Mouse (Mus musculus): ENCODE results near the gene Srrt.

Gene Srrt

DNA sequence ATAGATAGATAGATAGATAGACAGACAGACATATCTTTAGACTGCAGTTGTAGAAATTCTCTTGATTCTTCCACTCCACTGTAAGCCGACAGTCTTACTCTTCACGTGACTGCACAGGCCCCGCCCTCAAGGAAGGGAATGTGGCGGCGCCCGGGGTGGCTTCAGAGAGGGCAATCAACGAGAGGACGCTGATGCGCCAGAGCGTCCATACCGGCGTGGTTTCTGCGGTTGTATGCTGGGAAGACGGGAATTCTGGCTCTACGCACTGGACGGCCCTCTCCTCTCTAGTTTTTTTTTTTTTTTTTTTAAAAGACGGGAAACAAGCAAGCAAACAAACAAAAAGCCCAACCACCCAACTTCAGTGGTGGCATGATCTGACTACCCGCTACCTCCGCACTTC lies 30.8 kb upstream of the Srrt start:
- DNase-seq (ENCODE audit: low read depth, low spot score) = peak; percentile 88

GRCm38 (mm10) chr5:137337190-137337589 lies 29.7 kb upstream of the Srrt start:
- DNase-seq (ENCODE audit: low read depth, low spot score) = no peak

DNA sequence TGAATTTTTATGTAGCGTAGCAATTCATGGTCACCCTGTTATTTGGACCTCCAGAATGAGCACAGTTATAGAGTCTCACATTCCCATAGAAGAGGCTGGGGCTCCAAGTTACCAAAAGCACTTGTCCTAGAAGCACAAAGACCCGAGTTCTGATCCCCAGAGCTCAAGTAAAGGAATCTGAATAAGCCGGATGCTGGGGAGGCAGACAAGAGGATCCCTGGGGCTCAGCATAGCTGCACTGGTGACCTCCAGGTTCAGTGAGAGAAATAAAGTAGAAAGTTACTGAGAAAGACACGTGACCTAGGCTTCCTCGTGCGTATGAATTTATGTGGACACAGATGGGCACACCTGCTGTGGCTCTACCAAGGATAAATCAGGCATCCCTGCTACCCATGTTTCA lies 27.6 kb upstream of the Srrt start:
- no peak for DNase-seq (ENCODE audit: low read depth, low spot score)

DNA sequence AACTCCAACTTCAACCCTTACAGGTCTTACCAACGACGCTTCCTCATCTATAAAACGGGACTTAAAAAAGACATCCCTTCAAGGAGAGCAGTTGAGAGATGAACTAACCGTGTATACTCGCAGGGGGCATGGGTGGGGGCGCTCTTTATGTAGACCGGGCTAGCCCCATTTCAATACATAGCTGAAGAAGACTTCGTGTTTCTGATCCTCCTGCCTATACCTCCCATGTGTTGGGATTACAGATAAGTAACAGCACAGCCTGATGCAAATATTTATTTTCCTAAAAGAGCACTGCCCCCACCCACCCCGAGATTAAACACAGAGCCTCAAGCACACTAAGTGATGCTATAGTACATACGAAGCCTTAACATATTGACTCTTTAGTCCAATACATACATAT lies 26.8 kb upstream of the Srrt start:
- no peak for DNase-seq (ENCODE audit: low read depth, low spot score)

- peak; percentile 82 for DNase-seq (ENCODE audit: low read depth, low spot score)
These were observed 26.2 kb upstream of the Srrt start, which contains the start of gene Slc12a9 for GRCm38 (mm10) chr5:137333512-137334174. Gene Slc12a9 (minus strand): TSS chr5:137333597.

DNA sequence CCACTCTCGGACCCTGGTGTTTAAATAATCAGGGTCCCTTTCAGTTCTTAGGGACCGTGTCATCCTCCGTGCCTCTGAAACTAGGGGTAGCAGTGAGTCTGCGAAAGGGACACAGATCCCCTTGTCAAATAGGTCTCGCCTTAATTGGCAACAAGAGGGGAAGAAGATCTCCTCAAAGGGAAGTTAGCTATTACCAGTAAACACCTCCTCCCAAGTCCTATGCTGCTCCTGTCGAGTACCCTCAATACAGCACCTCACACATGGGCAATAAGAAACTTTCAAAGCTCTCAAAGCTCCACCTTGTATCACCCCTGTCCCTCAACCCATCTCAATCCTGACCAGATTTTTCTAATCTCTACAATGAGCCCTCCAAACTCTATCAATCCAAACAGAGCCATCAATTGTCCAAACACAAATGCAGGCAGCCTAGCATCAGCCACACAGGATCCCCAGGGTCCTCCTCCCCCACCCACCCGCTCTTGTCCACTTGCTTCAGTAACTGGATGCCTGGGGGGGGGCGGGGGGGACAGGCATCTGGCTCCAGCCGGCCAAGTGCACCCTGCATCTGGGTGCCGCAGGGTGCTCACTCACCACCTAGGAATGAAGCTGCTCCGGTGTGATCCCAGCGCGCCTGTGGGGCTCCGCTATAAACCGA lies 25.5 kb upstream of the Srrt start:
- no peak for DNase-seq (ENCODE audit: low read depth, low spot score)

- no peak for DNase-seq (ENCODE audit: low read depth, low spot score)
These were observed 23.4 kb upstream of the Srrt start for GRCm38 (mm10) chr5:137330910-137331309.

- DNase-seq (ENCODE audit: low read depth, low spot score) = no peak
These were observed 13.5 kb upstream of the Srrt start for GRCm38 (mm10) chr5:137320996-137321395.

- no peak for DNase-seq (ENCODE audit: low read depth, low spot score)
These were observed 11.1 kb upstream of the Srrt start for GRCm38 (mm10) chr5:137318570-137318969.

- no peak for DNase-seq (ENCODE audit: low read depth, low spot score)
These were observed 9.9 kb upstream of the Srrt start for GRCm38 (mm10) chr5:137317361-137317760.

GRCm38 (mm10) chr5:137315084-137315903 lies 7.8 kb upstream of the Srrt start:
- no peak for DNase-seq (ENCODE audit: low read depth, low spot score)

DNA sequence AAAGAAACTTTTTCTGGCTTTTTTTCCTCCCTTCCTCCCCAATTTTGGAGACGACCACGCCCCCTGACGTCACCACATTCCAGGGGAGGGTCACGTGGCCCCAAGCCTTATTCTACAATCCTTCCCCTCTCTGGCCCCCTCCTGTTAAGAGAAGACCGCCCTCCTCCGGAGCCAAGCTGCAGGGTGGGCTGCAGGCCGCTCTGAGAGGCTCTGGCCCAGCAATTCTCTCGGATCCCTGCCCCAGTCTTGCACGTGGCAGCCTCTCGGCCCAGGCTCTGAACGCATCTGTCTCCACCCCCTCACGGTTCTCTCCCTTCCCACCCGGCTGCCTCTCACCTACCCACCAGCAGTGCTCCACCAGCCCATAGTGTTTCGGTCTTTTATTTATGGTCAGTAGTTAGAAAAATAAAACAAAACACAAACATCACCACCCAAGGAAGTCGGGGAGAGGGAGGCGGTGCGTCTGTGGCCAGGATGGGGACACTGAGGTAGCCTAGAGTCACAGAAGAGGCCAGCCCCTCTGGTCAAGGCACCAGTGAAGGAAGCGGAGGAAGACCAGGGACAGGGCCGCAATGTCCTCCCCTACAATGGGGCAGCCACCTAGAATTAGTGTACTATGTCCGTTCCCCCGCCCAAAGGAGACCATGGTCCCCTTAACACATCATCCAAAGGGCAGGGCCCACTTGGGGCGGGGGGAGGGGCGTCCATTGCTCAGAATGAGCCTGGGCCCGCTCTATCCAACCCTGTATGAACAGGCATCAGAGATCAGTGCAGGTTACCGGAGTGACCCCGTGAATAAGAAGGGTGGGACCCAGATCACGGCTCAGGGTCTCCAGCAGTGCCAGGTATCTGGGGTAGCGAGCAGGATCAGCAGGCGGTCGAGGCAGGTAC lies 7.0 kb upstream of the Srrt start, which contains the start of gene Trip6:
Trip6 (minus strand) TSS at position 212 of the 891 bp plus-strand sequence.
- DNase-seq (ENCODE audit: low read depth, low spot score) = no peak

DNA sequence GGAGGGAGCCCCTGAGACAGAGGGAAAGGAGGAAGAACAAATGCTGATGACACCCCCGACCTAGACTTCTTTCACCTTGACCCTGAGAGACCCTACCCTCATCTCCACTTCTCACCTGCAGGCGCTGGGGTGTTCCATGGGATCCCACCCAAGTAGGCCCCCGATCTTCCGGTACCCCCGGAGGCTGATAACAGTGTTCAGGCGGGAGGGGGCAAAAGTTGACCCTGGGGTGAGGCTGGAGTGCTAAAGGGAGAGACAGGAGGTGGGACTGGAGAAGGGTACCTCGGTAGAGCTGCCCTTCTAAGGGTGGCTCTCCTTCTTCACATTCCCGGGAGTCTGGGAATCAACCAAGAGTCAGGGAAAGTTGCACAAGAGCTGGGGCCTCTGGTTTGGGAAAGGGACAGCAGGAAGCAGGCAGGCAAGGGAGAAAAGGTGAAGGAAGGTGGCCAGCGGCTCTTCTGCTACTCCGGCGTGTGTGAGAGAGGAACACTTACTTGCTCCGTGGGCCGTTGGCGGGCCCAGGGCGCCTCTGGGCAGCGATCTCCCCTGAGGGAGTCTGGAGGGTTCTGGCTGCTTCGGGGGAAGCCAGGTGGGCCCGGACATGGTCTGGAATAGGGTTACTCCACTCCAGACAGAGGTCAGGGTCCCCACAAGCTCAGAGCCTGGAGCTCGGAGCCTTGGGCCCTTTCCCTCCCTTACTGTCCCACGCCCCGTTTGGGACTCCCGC lies 6.2 kb upstream of the Srrt start:
- no peak for DNase-seq (ENCODE audit: low read depth, low spot score)

GRCm38 (mm10) chr5:137308356-137308755 lies 882 bp upstream of the Srrt start:
- DNase-seq (ENCODE audit: low read depth, low spot score) = no peak

- DNase-seq (ENCODE audit: low read depth, low spot score) = no peak
These were observed 952 bp downstream of the Srrt start for GRCm38 (mm10) chr5:137306439-137307005.

DNA sequence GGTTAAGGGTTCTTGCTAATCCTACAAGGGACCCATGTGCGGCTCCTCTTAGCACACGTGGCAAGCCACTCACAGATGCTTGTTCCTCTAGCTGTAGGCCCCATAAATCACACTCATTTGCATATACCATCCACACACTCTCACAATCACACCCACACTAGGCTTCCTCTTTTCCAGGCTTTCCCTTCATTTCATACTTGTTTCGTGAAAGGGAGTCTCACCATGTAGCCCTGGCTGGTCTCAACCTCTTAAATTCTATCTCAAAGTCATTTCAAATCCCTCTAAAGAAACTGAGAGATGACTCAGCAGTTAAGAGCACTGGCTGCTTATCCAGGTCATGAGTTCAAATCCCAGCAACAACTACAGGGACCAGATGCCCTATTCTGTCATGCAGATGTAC lies 1.7 kb downstream of the Srrt start:
- no peak for DNase-seq (ENCODE audit: low read depth, low spot score)

- DNase-seq (ENCODE audit: low read depth, low spot score) = no peak
These were observed 2.7 kb downstream of the Srrt start for GRCm38 (mm10) chr5:137304816-137305215.

GRCm38 (mm10) chr5:137304165-137304564 lies 3.3 kb downstream of the Srrt start:
- no peak for DNase-seq (ENCODE audit: low read depth, low spot score)

- no peak for DNase-seq (ENCODE audit: low read depth, low spot score)
These were observed 3.9 kb downstream of the Srrt start for GRCm38 (mm10) chr5:137303609-137304008.

DNA sequence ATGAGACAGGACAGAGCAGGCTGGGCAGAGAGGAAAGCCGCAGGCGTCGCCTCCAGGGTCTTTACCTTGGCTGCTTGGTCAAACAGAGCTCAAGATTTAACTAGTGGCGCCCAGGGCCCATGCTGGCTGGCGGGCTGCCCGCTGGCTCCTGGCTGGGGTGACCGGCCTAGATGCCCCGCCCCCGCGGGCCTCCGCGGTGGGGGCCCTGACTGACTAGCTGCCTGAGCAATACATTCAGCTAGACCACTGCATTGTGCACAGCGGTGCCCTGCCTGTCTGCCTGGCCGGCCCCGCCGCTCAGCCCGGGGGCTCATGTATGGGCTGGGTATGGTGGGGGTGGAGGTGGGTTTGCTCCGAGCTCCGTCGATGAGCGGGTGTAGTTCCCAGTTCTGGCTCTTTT lies 6.2 kb downstream of the Srrt start:
- DNase-seq (ENCODE audit: low read depth, low spot score) = no peak
